Mouse (Mus musculus): ENCODE results near the gene Arf3.

DNA sequence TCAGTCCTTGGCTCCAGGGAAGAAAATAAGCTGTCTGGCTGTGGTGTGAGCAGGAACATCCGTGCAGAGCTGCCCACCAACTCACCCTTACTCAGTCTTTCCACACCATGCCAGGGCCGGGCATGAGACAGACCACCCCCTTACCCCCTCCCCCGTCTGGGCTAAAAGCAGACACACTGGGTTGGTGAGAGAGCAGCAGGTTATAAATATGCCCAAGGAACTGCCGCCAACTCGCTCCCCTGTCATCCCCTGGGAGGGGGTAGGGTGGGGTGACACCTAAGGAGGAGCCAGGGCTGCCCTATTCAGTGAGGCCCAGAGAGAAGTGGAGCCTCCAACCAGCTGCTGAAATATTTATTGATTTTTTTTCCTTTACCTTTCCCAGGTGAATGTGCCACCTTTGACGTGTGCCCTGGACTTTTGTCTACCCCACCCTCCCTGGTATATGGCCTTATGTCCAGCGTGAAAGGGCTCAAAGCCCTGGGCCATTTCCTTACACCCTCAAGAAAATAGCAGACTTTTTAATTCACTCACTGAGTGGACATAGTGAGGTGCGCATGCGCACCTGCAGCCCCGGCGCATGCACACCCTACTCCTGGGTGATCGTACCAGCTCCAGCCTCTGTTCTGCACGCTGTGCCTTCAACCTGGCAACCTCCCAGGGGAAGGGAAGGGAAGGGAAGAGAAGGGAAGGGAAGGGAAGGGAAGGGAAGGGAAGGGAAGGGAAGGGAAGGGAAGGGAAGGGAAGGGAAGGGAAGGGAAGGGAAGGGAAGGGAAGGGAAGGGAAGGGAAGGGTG, 34.0 kb upstream of the Arf3 start:
- no peak for TF ChIP-seq POLR2A (IDR thresholded peaks at IDR 0.05; ENCODE audit: extremely low read depth, insufficient read depth, low read length)
- TF ChIP-seq CTCF (IDR thresholded peaks at IDR 0.05; ENCODE audit: extremely low read depth, insufficient read depth, low read length): no peak
